Mouse (Mus musculus) forebrain, embryonic 12.5 days (tissue): ENCODE data around the gene Ldlrap1. TPM values are rescaled to one million over a fixed set of nuclear protein-coding genes. Genes with fewer than 3 reads are reported as not detected.

Source experiments
- ATAC-seq: fragments of 200-750 bp; cut with Nextera tagmentation; 2 replicates; pipeline ENCODE4 v1.8.0; 2017; ENCODE audit warnings: moderate TSS enrichment; ENCODE audit not compliant: low FRiP score
- H3K27ac ChIP-seq: fragments of 300-500 bp; sonication (generic); 2 replicates; pipeline ENCODE4 v1.5.1; 2016; ENCODE audit warnings: mild to moderate bottlenecking
- H3K27me3 ChIP-seq: fragments of 300-500 bp; sonication (generic); 2 replicates; pipeline ENCODE4 v1.6.1; 2016; ENCODE audit warnings: mild to moderate bottlenecking
- H3K36me3 ChIP-seq: fragments of 300-500 bp; sonication (generic); replicated peaks from 2 replicates; pipeline ENCODE4 v1.6.1; 2016; ENCODE audit warnings: mild to moderate bottlenecking
- H3K4me1 ChIP-seq: fragments of 300-500 bp; sonication (generic); 2 replicates; pipeline ENCODE4 v1.6.1; 2016
- H3K4me2 ChIP-seq: fragments of 300-500 bp; sonication (generic); 2 replicates; pipeline ENCODE4 v1.6.1; 2016; ENCODE audit warnings: mild to moderate bottlenecking, moderate library complexity
- H3K4me3 ChIP-seq: fragments of 300-500 bp; sonication (generic); replicated peaks from 2 replicates; pipeline ENCODE4 v1.5.1; 2016; ENCODE audit warnings: mild to moderate bottlenecking
- H3K9ac ChIP-seq: fragments of 300-500 bp; sonication (generic); 2 replicates; pipeline ENCODE4 v1.6.1; 2016; ENCODE audit warnings: mild to moderate bottlenecking
- H3K9me3 ChIP-seq: fragments of 300-500 bp; sonication (generic); 2 replicates; pipeline ENCODE4 v1.6.1; 2016
- WGBS: fragments of 180-500 bp; shearing (Covaris S2); methylation state at CpG from one replicate; pipeline ENCODE4 v1.1.7; 2016; 5-methylcytosine and 5-hydroxymethylcytosine counted together
- polyA plus RNA-seq: library from polyadenylated mRNA; unstranded; fragments of >200 nt; fragmentation: Nextera tagmentation; extraction: Ambion mirVana; gene quantifications from 2 replicates; pipeline ENCODE4 v1.2.1, GENCODE M21; 2016

Gene Ldlrap1
- polyA plus RNA-seq, 1 experiment from 2014 or later: 5.9 TPM

GRCm38 (mm10) chr4:134721076-134721475 lies 46.7 kb downstream of the Ldlrap1 start:
- Histone ChIP-seq H3K27me3 (no peaks in the 10 kb centered on the region), H3K36me3 (no peaks in the 10 kb centered on the region), H3K27ac (no peak overlapping the region), H3K9ac (no peak overlapping the region), H3K4me2 (no peak overlapping the region), H3K4me3 (no peak overlapping the region), H3K9me3 (no peaks in the 10 kb centered on the region), H3K4me1 (peaks cover 3% of the 10 kb centered on the region; the same call in 1 of the 2 replicates)
- ATAC-seq: no peak
- WGBS: 86% methylated on average over 6 of the region's 6 CpGs

DNA sequence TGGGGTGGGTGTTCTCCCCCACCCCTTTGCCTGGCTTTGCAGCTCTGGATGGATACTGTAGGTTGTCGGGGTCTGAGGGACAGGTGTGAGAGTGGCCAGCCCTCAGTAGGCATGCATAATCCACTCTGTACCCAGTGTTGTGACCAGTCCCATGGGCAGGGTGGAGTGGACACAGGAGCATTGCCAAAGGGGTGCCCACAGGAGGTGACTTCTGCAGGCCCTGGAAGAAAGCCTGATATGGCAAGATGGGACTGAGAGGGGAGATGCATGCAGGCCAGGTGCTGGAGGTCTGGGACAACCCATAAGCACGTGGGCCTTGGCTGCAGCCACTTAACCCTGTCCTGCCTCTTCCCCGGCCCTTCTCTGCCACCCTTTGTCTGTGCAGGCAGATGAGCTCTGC lies 47.5 kb downstream of the Ldlrap1 start:
- H3K4me3 ChIP-seq: no peak overlapping the region
- H3K27ac ChIP-seq: no peak overlapping the region
- no peak overlapping the region for H3K4me2 ChIP-seq
- no peaks in the 10 kb centered on the region for H3K27me3 ChIP-seq
- no peak overlapping the region for H3K9ac ChIP-seq
- WGBS: 61% methylated on average over 3 of the region's 3 CpGs
- peaks cover 3% of the 10 kb centered on the region; the same call in 1 of the 2 replicates for H3K4me1 ChIP-seq
- no peaks in the 10 kb centered on the region for H3K9me3 ChIP-seq
- H3K36me3 ChIP-seq: no peaks in the 10 kb centered on the region
- ATAC-seq: no peak

DNA sequence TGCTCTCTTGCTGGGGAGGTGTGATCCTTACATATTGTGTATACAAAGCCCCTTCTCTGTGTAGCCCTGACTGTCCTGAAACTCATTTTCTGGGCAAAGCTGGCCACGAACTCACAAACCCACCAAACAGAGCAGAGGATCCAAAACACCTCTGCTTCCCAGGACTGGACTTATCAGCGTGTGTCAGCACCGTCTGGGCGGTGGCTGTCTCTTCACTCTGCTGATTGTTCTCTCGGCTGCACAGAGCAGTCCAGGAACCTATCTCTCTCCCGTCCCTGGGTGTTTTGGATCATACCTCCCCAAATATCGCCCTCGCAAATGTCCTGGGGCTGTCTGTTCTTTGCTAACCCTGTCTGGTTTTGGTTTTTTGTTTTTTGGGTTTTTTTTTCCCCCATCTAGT lies 48.3 kb downstream of the Ldlrap1 start:
- Histone ChIP-seq H3K9me3 (no peaks in the 10 kb centered on the region), H3K4me2 (no peak overlapping the region), H3K27ac (no peak overlapping the region), H3K36me3 (no peaks in the 10 kb centered on the region), H3K27me3 (no peaks in the 10 kb centered on the region), H3K9ac (no peak overlapping the region), H3K4me1 (peaks cover 3% of the 10 kb centered on the region; the same call in 1 of the 2 replicates), H3K4me3 (no peak overlapping the region)
- ATAC-seq: no peak
- WGBS: 80% methylated on average over 8 of the region's 8 CpGs

- no peaks in the 10 kb centered on the region for H3K9me3 ChIP-seq
- WGBS: 9% methylated on average over 8 of the region's 8 CpGs
- H3K4me1 ChIP-seq: peaks cover 12% of the 10 kb centered on the region
- H3K4me3 ChIP-seq: no peak overlapping the region
- no peak overlapping the region for H3K27ac ChIP-seq
- no peaks in the 10 kb centered on the region for H3K36me3 ChIP-seq
- H3K9ac ChIP-seq: no peak overlapping the region
- no peak overlapping the region; the same call in 1 of the 2 replicates for H3K4me2 ChIP-seq
- peak; percentile 89 for ATAC-seq
- no peaks in the 10 kb centered on the region for H3K27me3 ChIP-seq
Measured at GRCm38 (mm10) chr4:134713937-134714336, 53.9 kb downstream of the Ldlrap1 start.

GRCm38 (mm10) chr4:134705311-134705710 lies 62.5 kb downstream of the Ldlrap1 start:
- ATAC-seq: no peak
- H3K27me3 ChIP-seq: peaks cover 40% of the 10 kb centered on the region
- no peaks in the 10 kb centered on the region for H3K36me3 ChIP-seq

DNA sequence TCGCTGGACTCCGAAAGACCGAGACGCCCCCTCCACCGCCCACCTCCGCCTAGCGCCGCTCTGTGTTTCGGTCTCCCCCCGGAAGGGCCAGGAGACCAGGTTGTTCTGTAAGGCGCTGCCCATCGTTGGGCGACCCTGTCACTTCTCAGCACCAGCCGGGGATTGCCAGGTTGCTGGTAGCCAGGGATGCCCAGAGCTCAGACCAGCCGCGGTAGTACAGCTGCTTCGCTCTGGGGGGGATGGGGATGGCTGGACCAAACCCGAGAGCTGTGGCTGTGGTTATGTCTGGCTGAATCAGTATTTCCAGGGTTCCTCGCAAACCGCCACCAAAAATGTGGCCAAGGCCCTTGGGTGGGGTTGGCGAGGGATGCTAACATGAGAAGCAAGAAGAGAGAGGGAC lies 63.2 kb downstream of the Ldlrap1 start:
- H3K9ac ChIP-seq: peak overlapping the region; percentile 55; the same call in 1 of the 2 replicates
- no peaks in the 10 kb centered on the region for H3K9me3 ChIP-seq
- peak overlapping the region; percentile 99 for H3K4me2 ChIP-seq
- no peak for ATAC-seq
- H3K4me1 ChIP-seq: peaks cover 27% of the 10 kb centered on the region
- H3K36me3 ChIP-seq: no peaks in the 10 kb centered on the region
- 0 out of 2 replicates have a peak overlapping the region, but pooled peaks have one; percentile 3 for H3K27ac ChIP-seq
- peaks cover 40% of the 10 kb centered on the region for H3K27me3 ChIP-seq
- peak overlapping the region; percentile 61 for H3K4me3 ChIP-seq
- WGBS: under 1% methylated on average over 21 of the region's 21 CpGs

More at GRCm38 (mm10) chr4:134705311-134705710, 62.5 kb downstream of the Ldlrap1 start:
- Histone ChIP-seq H3K27ac (no peak overlapping the region), H3K9ac (no peak overlapping the region), H3K4me2 (peak overlapping the region; percentile 99; the same call in 1 of the 2 replicates), H3K4me1 (peaks cover 32% of the 10 kb centered on the region), H3K4me3 (peak overlapping the region; percentile 61; the same call in 1 of the 2 replicates), H3K9me3 (no peaks in the 10 kb centered on the region)
- WGBS: 75% methylated on average over 5 of the region's 5 CpGs

- peak; percentile 97 for ATAC-seq
- Histone ChIP-seq H3K27me3 (peaks cover 40% of the 10 kb centered on the region), H3K9me3 (no peaks in the 10 kb centered on the region), H3K36me3 (no peaks in the 10 kb centered on the region), H3K4me1 (peaks cover 25% of the 10 kb centered on the region), H3K4me3 (peak within 1 kb of the TSS; percentile 61), H3K4me2 (peak within 1 kb of the TSS; percentile 99), H3K27ac (peak within 1 kb of the TSS; percentile 59; the same call in 1 of the 2 replicates), H3K9ac (peak within 1 kb of the TSS; percentile 68)
- under 1% methylated on average over 74 of the region's 81 CpGs for WGBS
Measured at GRCm38 (mm10) chr4:134703835-134704546, 63.8 kb downstream of the Ldlrap1 start, which contains the start of gene Man1c1. Gene Man1c1, minus strand, starts transcription at chr4:134704290.

GRCm38 (mm10) chr4:134702981-134703834 lies 64.6 kb downstream of the Ldlrap1 start:
- 2% methylated on average over 84 of the region's 90 CpGs for WGBS
- H3K4me1 ChIP-seq: peaks cover 25% of the 10 kb centered on the region
- peak; percentile 22 for ATAC-seq
- H3K27me3 ChIP-seq: peaks cover 40% of the 10 kb centered on the region
- H3K4me3 ChIP-seq: peak overlapping the region; percentile 61
- H3K9me3 ChIP-seq: no peaks in the 10 kb centered on the region
- H3K27ac ChIP-seq: no peak overlapping the region
- H3K36me3 ChIP-seq: no peaks in the 10 kb centered on the region
- peak overlapping the region; percentile 99 for H3K4me2 ChIP-seq
- H3K9ac ChIP-seq: peak overlapping the region; percentile 68

DNA sequence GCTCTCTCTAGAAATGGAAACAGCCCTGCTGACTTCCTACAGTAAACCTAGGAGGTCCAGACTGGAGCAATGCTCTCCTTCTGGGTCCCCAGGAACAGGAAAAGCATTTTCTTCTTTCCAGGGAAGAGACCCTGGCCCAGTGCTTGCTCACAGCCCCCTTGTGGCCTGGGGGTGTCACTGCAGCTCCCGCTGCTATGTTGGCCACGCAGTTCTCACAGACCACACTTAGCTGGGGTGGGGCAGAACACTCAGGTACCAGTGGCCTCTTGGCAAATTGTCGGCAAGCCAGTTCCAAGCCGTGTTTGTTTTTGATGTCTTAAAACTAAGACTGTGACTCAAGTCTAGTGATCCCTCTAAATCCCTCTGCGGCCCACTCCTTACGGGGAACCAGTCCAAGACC lies 65.9 kb downstream of the Ldlrap1 start:
- 40% methylated on average over 6 of the region's 6 CpGs for WGBS
- H3K4me3 ChIP-seq: peak overlapping the region; percentile 61; the same call in 1 of the 2 replicates

GRCm38 (mm10) chr4:134700911-134701310 lies 66.9 kb downstream of the Ldlrap1 start:
- Histone ChIP-seq H3K27me3 (peaks cover 38% of the 10 kb centered on the region), H3K4me3 (no peak overlapping the region), H3K4me2 (no peak overlapping the region), H3K4me1 (peaks cover 25% of the 10 kb centered on the region), H3K9me3 (no peaks in the 10 kb centered on the region), H3K36me3 (no peaks in the 10 kb centered on the region), H3K27ac (no peak overlapping the region), H3K9ac (no peak overlapping the region)
- WGBS: 87% methylated on average over 2 of the region's 2 CpGs
- no peak for ATAC-seq

More for the DNA sequence above, 65.9 kb downstream of the Ldlrap1 start:
- Histone ChIP-seq H3K4me2 (peak overlapping the region; percentile 99), H3K4me1 (peaks cover 25% of the 10 kb centered on the region), H3K27me3 (peaks cover 40% of the 10 kb centered on the region), H3K9ac (no peak overlapping the region), H3K27ac (no peak overlapping the region), H3K9me3 (no peaks in the 10 kb centered on the region), H3K36me3 (no peaks in the 10 kb centered on the region)
- ATAC-seq: no peak

DNA sequence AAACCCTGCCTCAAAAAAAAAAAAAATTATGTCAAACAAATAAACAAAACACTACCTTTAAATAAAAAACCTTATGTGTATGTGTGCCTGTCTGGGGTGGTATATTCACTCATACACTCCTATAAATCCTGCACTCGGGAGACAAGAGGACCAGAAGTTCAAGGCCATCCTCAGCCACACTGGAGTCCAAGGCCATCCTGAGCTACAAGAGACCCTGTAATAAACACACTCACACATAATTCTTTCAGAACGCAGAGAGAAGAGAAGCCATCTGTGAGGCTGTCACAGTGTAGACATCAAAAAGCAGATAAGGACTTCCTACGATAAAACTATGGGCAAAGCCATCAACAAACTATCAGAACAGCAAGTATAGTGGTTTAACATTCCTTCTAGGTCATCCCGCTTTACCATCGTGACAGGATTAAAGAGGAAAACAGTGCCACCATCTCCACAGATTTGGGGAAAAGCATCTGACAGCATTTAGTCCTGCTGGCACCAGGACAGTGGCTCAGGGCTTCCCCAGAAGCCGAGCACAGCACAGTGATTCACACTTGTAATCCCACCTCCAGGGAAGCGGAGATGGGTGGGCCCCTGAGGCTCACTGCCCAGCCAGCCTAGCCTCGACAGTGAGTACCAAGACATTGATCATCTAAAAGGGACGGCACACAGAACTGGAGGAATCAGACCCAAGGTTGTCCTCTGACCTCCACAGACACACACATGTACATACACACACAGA lies 74.5 kb downstream of the Ldlrap1 start:
- no peak overlapping the region for H3K27ac ChIP-seq
- no peak overlapping the region for H3K9ac ChIP-seq
- no peaks in the 10 kb centered on the region for H3K4me1 ChIP-seq
- no peaks in the 10 kb centered on the region for H3K36me3 ChIP-seq
- H3K9me3 ChIP-seq: 0 out of 2 replicates have a peak, but pooled peaks cover 3% of the 10 kb centered on the region
- H3K4me2 ChIP-seq: no peak overlapping the region
- ATAC-seq: no peak
- WGBS: 77% methylated on average over 9 of the region's 9 CpGs
- H3K4me3 ChIP-seq: no peak overlapping the region
- H3K27me3 ChIP-seq: no peaks in the 10 kb centered on the region
